Mouse (Mus musculus) G1E (cell line): ENCODE results near the gene Tomm40. TPM values are rescaled to one million over a fixed set of nuclear protein-coding genes. Genes with fewer than 3 reads are reported as not detected.
A peak's percentile ranks its signal among the peaks of the same experiment; 100 is the strongest.

Experiments
- ATAC-seq: 2 replicates; pipeline ENCODE4 v1.8.0; 2016; ENCODE audit warnings: mild to moderate bottlenecking; ENCODE audit not compliant: insufficient number of reproducible peaks, poor library complexity, low FRiP score, severe bottlenecking; ENCODE audit errors: extremely low read depth
- DNase-seq: peaks from one replicate; pipeline ENCODE4 v3.0.0; 2012; ENCODE audit warnings: low spot score
- H3K27me3 ChIP-seq: 2 replicates; pipeline ENCODE4 v1.6.1; 2012; ENCODE audit warnings: mild to moderate bottlenecking, low read length, inconsistent platforms; ENCODE audit not compliant: insufficient read depth
- H3K36me3 ChIP-seq: replicated peaks from 2 replicates; pipeline ENCODE3; 2012; ENCODE audit warnings: mild to moderate bottlenecking, inconsistent platforms
- H3K4me1 ChIP-seq: 2 replicates; pipeline ENCODE4 v1.6.1; 2012; ENCODE audit warnings: low read depth, low read length, inconsistent platforms, mixed read lengths; ENCODE audit not compliant: insufficient read depth
- H3K4me3 ChIP-seq: 2 replicates; pipeline ENCODE4 v1.5.1; 2012; ENCODE audit warnings: low read depth, mild to moderate bottlenecking, inconsistent platforms, low read length, moderate library complexity, mixed read lengths
- H3K9me3 ChIP-seq: replicated peaks from 2 replicates; pipeline ENCODE4 v1.6.1; 2012; ENCODE audit warnings: inconsistent platforms
- CTCF ChIP-seq: IDR thresholded peaks from 2 replicates; pipeline ENCODE4 v1.5.1; 2012; ENCODE audit warnings: low read depth, low read length, inconsistent platforms, mixed read lengths
- GATA1 ChIP-seq: IDR thresholded peaks from 2 replicates; pipeline ENCODE4 v1.6.1; 2012; ENCODE audit warnings: borderline replicate concordance, low read length, inconsistent platforms, mixed read lengths
- GATA2 ChIP-seq: IDR thresholded peaks from 2 replicates; pipeline ENCODE4 v1.6.1; 2012; ENCODE audit warnings: low read depth, low read length, inconsistent platforms, borderline replicate concordance
- POLR2AphosphoS5 ChIP-seq: IDR thresholded peaks from 2 replicates; pipeline ENCODE4 v1.6.1; 2012; ENCODE audit warnings: low read depth, low read length, inconsistent platforms; ENCODE audit not compliant: insufficient replicate concordance
- TAL1 ChIP-seq: conservative IDR thresholded peaks from 2 replicates; pipeline ENCODE4 v1.6.1; 2012; ENCODE audit warnings: low read depth, low read length, inconsistent platforms, mixed read lengths
- polyA plus RNA-seq: library from polyadenylated mRNA; stranded (reverse); fragments of >175 nt; gene quantifications from 2 replicates; pipeline ENCODE4 v1.2.3, GENCODE M21; 2012
- total RNA-seq, 2 experiments: library from RNA; stranded (forward) in 1 of 2; stranded (reverse) in 1 of 2; fragments of 200-1000 nt in 1 of 2; fragments of >200 nt in 1 of 2; fragmentation: Nextera tagmentation in 1 of 2; gene quantifications; 2 replicates each; pipeline ENCODE4 v1.2.3; 2014 to 2017

Tomm40 gene
- total and polyA plus RNA-seq, 3 experiments = 49.1 to 377 (median 75.6) TPM

- no peaks in the 10 kb centered on the region for H3K9me3 ChIP-seq
- no peak for ATAC-seq
- H3K36me3 ChIP-seq = peaks cover 49% of the 10 kb centered on the region
- H3K4me3 ChIP-seq = no peak overlapping the region
- H3K4me1 ChIP-seq = peaks cover 34% of the 10 kb centered on the region
- DNase-seq = no peak
- no peaks in the 10 kb centered on the region for H3K27me3 ChIP-seq
- TF ChIP-seq POLR2AphosphoS5 = no peak
- TF ChIP-seq GATA1 = no peak
- no peak for TF ChIP-seq TAL1
- no peak for TF ChIP-seq CTCF
- no peak for TF ChIP-seq GATA2
Measured at GRCm38 (mm10) chr7:19719200-19719599, 4.0 kb upstream of the Tomm40 start.

DNA sequence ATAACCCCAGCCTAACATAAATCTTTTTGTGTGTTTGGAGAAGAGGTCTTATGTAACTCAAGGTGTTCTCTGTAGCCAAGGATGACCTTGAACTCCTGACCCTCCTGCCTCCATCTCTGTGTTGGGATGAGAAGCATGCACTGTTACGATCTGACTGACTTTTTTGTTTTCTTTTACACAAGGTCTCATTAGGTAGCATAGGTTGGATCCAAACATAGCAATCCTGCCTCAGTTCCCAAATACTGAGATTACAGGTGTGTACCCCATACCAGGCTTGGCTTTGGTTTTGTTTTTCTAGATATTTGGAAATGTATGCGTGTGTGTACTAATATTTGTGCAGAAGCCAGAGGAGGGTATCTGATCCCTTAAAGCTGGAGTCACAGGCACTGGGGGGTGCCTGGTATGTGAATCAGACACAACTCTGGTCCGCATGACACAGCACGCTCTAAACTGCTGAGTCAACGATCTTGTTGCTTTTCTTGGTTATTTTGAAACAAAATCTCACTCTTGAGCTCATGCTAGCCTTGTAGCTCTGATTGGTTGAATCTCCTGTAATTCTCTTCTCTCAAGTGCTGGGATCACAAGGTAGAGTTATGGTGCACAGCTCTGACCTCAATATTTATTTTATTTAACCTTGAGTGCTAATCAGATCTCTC lies 3.2 kb upstream of the Tomm40 start:
- DNase-seq (no peak), ATAC-seq (no peak)
- Histone ChIP-seq H3K36me3 (peaks cover 49% of the 10 kb centered on the region), H3K9me3 (no peaks in the 10 kb centered on the region), H3K27me3 (no peaks in the 10 kb centered on the region), H3K4me1 (peaks cover 37% of the 10 kb centered on the region), H3K4me3 (no peak overlapping the region)
- no peak for TF ChIP-seq CTCF
- no peak for TF ChIP-seq GATA2
- no peak for TF ChIP-seq POLR2AphosphoS5
- no peak for TF ChIP-seq TAL1
- TF ChIP-seq GATA1 = no peak

DNA sequence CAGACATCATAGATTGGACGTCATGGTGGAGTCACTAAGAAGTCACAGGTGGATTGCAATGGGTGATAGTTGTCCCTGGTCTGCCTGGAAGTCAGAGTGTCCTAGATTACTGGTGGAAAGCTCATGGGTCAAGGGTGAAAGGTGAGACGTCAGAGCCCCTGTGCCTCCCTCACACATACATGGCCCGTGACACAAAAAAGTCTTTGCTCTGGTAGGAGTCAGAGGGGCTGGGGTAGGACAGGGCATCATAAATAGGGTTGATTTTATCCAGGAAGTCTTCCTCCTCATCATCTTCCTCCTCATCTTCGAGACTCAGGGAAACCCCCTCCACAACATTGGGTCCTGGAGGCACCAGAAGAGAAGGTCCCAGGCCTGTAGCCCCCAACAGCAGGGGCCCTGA lies 2.1 kb upstream of the Tomm40 start:
- peaks cover 49% of the 10 kb centered on the region for H3K36me3 ChIP-seq
- DNase-seq (no peak), ATAC-seq (no peak)
- H3K27me3 ChIP-seq = no peaks in the 10 kb centered on the region
- H3K4me1 ChIP-seq = peaks cover 41% of the 10 kb centered on the region
- H3K4me3 ChIP-seq = no peak overlapping the region
- no peaks in the 10 kb centered on the region for H3K9me3 ChIP-seq
- no peak for TF ChIP-seq CTCF
- TF ChIP-seq GATA2 = no peak
- TF ChIP-seq POLR2AphosphoS5 = no peak

DNA sequence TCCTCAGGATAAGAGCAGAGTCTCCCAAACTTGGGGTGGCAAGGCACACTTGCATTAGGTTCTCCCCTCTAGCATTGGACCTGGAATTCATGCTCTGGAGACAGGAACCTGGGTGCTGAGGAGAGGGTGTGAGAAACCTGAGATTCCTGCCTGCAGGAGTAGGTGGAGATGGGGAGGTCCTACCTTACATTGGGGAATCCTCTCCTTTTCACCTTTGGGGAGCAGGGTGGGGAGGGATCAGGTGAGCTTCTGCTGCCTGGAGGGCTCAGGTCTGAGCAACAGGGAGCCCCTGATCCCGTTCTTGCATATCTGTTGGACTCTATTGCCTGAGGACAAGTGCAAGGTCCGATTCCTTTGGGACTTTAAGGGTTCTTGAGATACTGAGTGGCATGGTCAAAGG lies 1.6 kb upstream of the Tomm40 start:
- H3K4me3 ChIP-seq = peak overlapping the region; percentile 97; the same call in 1 of the 2 replicates
- TF ChIP-seq CTCF = no peak
- no peak for TF ChIP-seq POLR2AphosphoS5
- TF ChIP-seq GATA2 = no peak
- TF ChIP-seq GATA1 = no peak

GRCm38 (mm10) chr7:19716055-19716682 lies 931 bp upstream of the Tomm40 start:
- Histone ChIP-seq H3K4me3 (peak overlapping the region; percentile 97), H3K4me1 (peaks cover 52% of the 10 kb centered on the region), H3K36me3 (peaks cover 55% of the 10 kb centered on the region), H3K27me3 (no peaks in the 10 kb centered on the region), H3K9me3 (no peaks in the 10 kb centered on the region)
- ATAC-seq (no peak), DNase-seq (no peak)
- no peak for TF ChIP-seq GATA1
- TF ChIP-seq POLR2AphosphoS5 = no peak
- no peak for TF ChIP-seq GATA2
- no peak for TF ChIP-seq TAL1
- TF ChIP-seq CTCF = no peak

More for the DNA sequence above, 1.6 kb upstream of the Tomm40 start:
- peaks cover 52% of the 10 kb centered on the region for H3K36me3 ChIP-seq
- H3K9me3 ChIP-seq = no peaks in the 10 kb centered on the region
- peaks cover 46% of the 10 kb centered on the region for H3K4me1 ChIP-seq
- H3K27me3 ChIP-seq = no peaks in the 10 kb centered on the region
- DNase-seq = no peak
- no peak for ATAC-seq

DNA sequence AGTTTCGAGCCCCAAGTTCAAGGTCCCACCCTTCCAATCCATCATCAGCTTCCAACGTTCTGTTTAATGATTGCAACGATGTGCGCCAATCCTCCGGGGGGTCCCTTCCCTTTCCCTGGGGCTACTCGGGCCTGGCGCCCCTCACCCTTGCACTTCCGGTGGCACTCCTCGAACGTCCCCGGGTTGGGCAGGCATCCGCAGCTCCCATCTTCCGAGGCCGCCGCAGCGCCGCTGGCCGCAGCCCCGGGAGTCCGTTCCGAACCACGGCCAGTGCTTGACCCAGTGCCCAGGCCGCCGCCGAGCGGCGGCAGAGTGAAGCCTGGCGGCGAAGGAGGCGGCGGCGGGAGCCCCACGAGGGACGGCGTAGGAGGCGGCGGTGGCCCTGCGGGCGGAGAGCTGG lies 402 bp downstream of the Tomm40 start:
- DNase-seq = no peak
- peaks cover 60% of the 10 kb centered on the region for H3K4me1 ChIP-seq
- ATAC-seq = no peak
- H3K4me3 ChIP-seq = peak overlapping the region; percentile 97
- H3K36me3 ChIP-seq = peaks cover 66% of the 10 kb centered on the region
- H3K9me3 ChIP-seq = no peaks in the 10 kb centered on the region
- no peaks in the 10 kb centered on the region for H3K27me3 ChIP-seq
- no peak for TF ChIP-seq GATA2
- TF ChIP-seq TAL1 = no peak
- no peak for TF ChIP-seq GATA1
- TF ChIP-seq POLR2AphosphoS5 = no peak
- TF ChIP-seq CTCF = no peak
